8 mouse cellular contexts compared by ENCODE assay signal in the genomic region with DNA sequence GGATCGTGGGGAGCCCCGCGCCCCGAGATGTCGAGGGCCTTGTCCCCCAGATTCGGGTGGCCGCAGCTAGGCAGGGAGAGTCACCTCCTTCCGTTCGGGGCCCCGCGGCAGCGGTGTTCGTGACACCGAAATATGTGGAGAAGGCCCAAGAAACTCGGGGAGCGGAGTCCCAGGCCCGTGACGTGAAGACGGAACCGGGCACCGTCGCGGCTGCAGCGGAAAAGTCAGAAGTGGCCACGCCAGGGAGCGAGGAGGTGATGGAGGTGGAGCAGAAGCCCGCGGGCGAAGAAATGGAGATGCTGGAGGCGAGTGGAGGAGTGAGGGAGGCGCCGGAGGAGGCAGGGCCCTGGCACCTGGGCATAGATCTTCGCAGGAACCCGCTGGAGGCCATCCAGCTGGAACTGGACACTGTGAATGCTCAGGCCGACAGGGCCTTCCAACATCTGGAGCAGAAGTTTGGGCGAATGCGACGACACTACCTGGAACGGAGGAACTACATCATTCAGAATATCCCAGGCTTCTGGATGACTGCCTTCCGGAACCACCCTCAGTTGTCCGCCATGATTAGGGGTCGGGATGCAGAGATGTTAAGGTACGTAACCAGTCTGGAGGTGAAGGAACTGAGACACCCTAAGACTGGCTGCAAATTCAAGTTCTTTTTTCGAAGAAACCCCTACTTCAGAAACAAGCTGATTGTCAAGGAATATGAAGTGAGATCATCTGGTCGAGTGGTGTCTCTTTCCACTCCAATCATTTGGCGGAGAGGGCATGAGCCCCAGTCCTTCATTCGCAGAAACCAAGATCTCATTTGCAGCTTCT. TPM values are rescaled to one million over a fixed set of nuclear protein-coding genes. Genes with fewer than 3 reads are reported as not detected.
DNase-seq lines count a peak whose midpoint lies in the region; ATAC-seq lines count a peak whose summit lies in the region.

No protein-coding gene starts in this region.

- H3K4me2 ChIP-seq in intestine, embryonic 14.5 days (ENCODE audit: low read length), result peak overlapping the region; percentile 91
- peak overlapping the region; percentile 90 for H3K4me2 ChIP-seq in limb, embryonic 12.5 days
- H3K4me2 ChIP-seq in stomach, embryonic 16.5 days (ENCODE audit: low read depth, low read length), result peak overlapping the region; percentile 92

- H3K27me3 ChIP-seq in intestine, embryonic 14.5 days (replicated peaks; ENCODE audit: control insufficient read depth, insufficient read depth, low read length), result no peaks in the 10 kb centered on the region
- H3K27me3 ChIP-seq in limb, embryonic 12.5 days, result no peaks in the 10 kb centered on the region
- no peaks in the 10 kb centered on the region for H3K27me3 ChIP-seq in midbrain, embryonic 10.5 days (ENCODE audit: low read depth, poor library complexity, severe bottlenecking)
- H3K27me3 ChIP-seq in stomach, embryonic 16.5 days (ENCODE audit: control insufficient read depth, insufficient read depth, low read length), result no peaks in the 10 kb centered on the region

- H3K9me3 ChIP-seq in intestine, embryonic 14.5 days (ENCODE audit: control insufficient read depth, low read length), result no peaks in the 10 kb centered on the region
- H3K9me3 ChIP-seq in limb, embryonic 12.5 days, result no peaks in the 10 kb centered on the region
- no peaks in the 10 kb centered on the region for H3K9me3 ChIP-seq in midbrain, embryonic 10.5 days (replicated peaks)
- no peaks in the 10 kb centered on the region for H3K9me3 ChIP-seq in stomach, embryonic 16.5 days (replicated peaks; ENCODE audit: control insufficient read depth, low read length)

- peaks cover 18% of the 10 kb centered on the region for H3K4me1 ChIP-seq in intestine, embryonic 14.5 days (replicated peaks; ENCODE audit: control insufficient read depth, insufficient read depth, low read length)
- H3K4me1 ChIP-seq in limb, embryonic 12.5 days (replicated peaks), result peaks cover 12% of the 10 kb centered on the region
- peaks cover 32% of the 10 kb centered on the region for H3K4me1 ChIP-seq in midbrain, embryonic 10.5 days
- peaks cover 8% of the 10 kb centered on the region for H3K4me1 ChIP-seq in stomach, embryonic 16.5 days (ENCODE audit: control insufficient read depth, insufficient read depth, low read length)

- H3K9ac ChIP-seq in intestine, embryonic 14.5 days (ENCODE audit: low read length), result peak overlapping the region; percentile 88
- peak overlapping the region; percentile 94 for H3K9ac ChIP-seq in limb, embryonic 12.5 days (replicated peaks)
- H3K9ac ChIP-seq in stomach, embryonic 16.5 days (ENCODE audit: low read length), result peak overlapping the region; percentile 95

- H3K4me3 ChIP-seq in intestine, embryonic 14.5 days (ENCODE audit: low read depth, low read length), result peak overlapping the region; percentile 99
- H3K4me3 ChIP-seq in limb, embryonic 12.5 days (replicated peaks), result peak overlapping the region; percentile 95
- peak overlapping the region; percentile 79 for H3K4me3 ChIP-seq in midbrain, embryonic 10.5 days
- H3K4me3 ChIP-seq in stomach, embryonic 16.5 days (replicated peaks; ENCODE audit: low read length), result peak overlapping the region; percentile 78

- ATAC-seq in intestine, embryonic 14.5 days (replicated peaks; ENCODE audit: low FRiP score, low TSS enrichment, low read depth), result peak; percentile 34
- ATAC-seq in limb, embryonic 12.5 days (ENCODE audit: insufficient number of reproducible peaks, insufficient read depth, low FRiP score, low TSS enrichment, low read depth), result peak; percentile 16; the same call in 1 of the 2 replicates
- ATAC-seq in stomach, embryonic 16.5 days (ENCODE audit: insufficient read depth, low FRiP score), result peak; percentile 35; the same call in 1 of the 2 replicates

- 3% methylated on average over 46 of the region's 47 CpGs for WGBS in intestine, embryonic 14.5 days
- 5% methylated on average over 47 of the region's 47 CpGs for WGBS in limb, embryonic 12.5 days
- WGBS in midbrain, embryonic 10.5 days, result 4% methylated on average over 47 of the region's 47 CpGs
- WGBS in stomach, embryonic 16.5 days, result 3% methylated on average over 47 of the region's 47 CpGs

- peaks cover 10% of the 10 kb centered on the region; the same call in 1 of the 2 replicates for H3K36me3 ChIP-seq in intestine, embryonic 14.5 days (ENCODE audit: control insufficient read depth, insufficient read depth, low read length)
- H3K36me3 ChIP-seq in limb, embryonic 12.5 days, result peaks cover 12% of the 10 kb centered on the region
- H3K36me3 ChIP-seq in midbrain, embryonic 10.5 days, result peaks cover 26% of the 10 kb centered on the region
- H3K36me3 ChIP-seq in stomach, embryonic 16.5 days (ENCODE audit: control insufficient read depth, insufficient read depth, low read length), result 0 out of 2 replicates have a peak, but pooled peaks cover 3% of the 10 kb centered on the region

- H3K27ac ChIP-seq in intestine, embryonic 14.5 days (ENCODE audit: low read depth), result peak overlapping the region; percentile 75
- H3K27ac ChIP-seq in limb, embryonic 12.5 days, result peak overlapping the region; percentile 86
- H3K27ac ChIP-seq in midbrain, embryonic 10.5 days (replicated peaks), result peak overlapping the region; percentile 93
- peak overlapping the region; percentile 73 for H3K27ac ChIP-seq in stomach, embryonic 16.5 days (ENCODE audit: low read length)

- peak; percentile 29 for DNase-seq in thymus, postnatal 0 days (ENCODE audit: low spot score)
- no peak for DNase-seq in thymus, postnatal 10 days (ENCODE audit: low spot score in 2 of 2)
- peak; percentile 28 to 75 for DNase-seq in cerebellum, postnatal 25 days
- DNase-seq in gastrocnemius, postnatal 25 days, result peak; percentile 43
- DNase-seq in intestine, embryonic 14.5 days (ENCODE audit: low spot score), result peak; percentile 79
- DNase-seq in midbrain, embryonic 10.5 days (ENCODE audit: low spot score), result peak; percentile 52

RNA-seq across cellular contexts. Expression of a gene that starts 0.6 kb away (rescaled TPM):
- 77.6 and 82.6 TPM in 2 replicates for polyA plus RNA-seq in thymus, postnatal 0 days (2015; fragmentation: Nextera tagmentation; extraction: Ambion mirVana)
- 10 to 100 TPM; 45.0 to 47.0 TPM for total RNA-seq in gastrocnemius, postnatal 25 days (2021)
- polyA plus RNA-seq in intestine, embryonic 14.5 days (2014; fragmentation: Nextera tagmentation; extraction: Ambion mirVana), result 41.1 and 48.3 TPM in 2 replicates
- 84.8 and 91.3 TPM in 2 replicates for polyA plus RNA-seq in limb, embryonic 12.5 days (2016; fragmentation: Nextera tagmentation; extraction: Ambion mirVana)
- polyA plus RNA-seq in midbrain, embryonic 10.5 days (2016; fragmentation: Nextera tagmentation; extraction: Ambion mirVana), result 65.0 and 78.0 TPM in 2 replicates
- 57.1 and 57.3 TPM in 2 replicates for polyA plus RNA-seq in stomach, embryonic 16.5 days (2015; fragmentation: Nextera tagmentation; extraction: Ambion mirVana)

RNA-seq across cellular contexts. Expression of a gene that starts 14.6 kb away (rescaled TPM):
- 31.0 and 32.9 TPM in 2 replicates for polyA plus RNA-seq in thymus, postnatal 0 days (2015; fragmentation: Nextera tagmentation; extraction: Ambion mirVana)
- 1 to 10 TPM; 1.1 to 1.2 TPM for total RNA-seq in gastrocnemius, postnatal 25 days (2021)
- 8.1 and 10.0 TPM in 2 replicates for polyA plus RNA-seq in intestine, embryonic 14.5 days (2014; fragmentation: Nextera tagmentation; extraction: Ambion mirVana)
- polyA plus RNA-seq in limb, embryonic 12.5 days (2016; fragmentation: Nextera tagmentation; extraction: Ambion mirVana), result 24.5 and 25.7 TPM in 2 replicates
- 38.1 and 61.6 TPM in 2 replicates for polyA plus RNA-seq in midbrain, embryonic 10.5 days (2016; fragmentation: Nextera tagmentation; extraction: Ambion mirVana)
- 15.8 and 20.8 TPM in 2 replicates for polyA plus RNA-seq in stomach, embryonic 16.5 days (2015; fragmentation: Nextera tagmentation; extraction: Ambion mirVana)

Comparison
In these comparisons a context has a peak if more than half of its experiments do, and no peak if none do; other contexts are left out.
1. DNase-seq: peak in thymus, postnatal 0 days (single experiment), cerebellum, postnatal 25 days (2 of 2), gastrocnemius, postnatal 25 days (single experiment), intestine, embryonic 14.5 days (single experiment) and midbrain, embryonic 10.5 days (single experiment); none in thymus, postnatal 10 days (0 of 2).
2. Peak in every context shown above with its lines, with median percentiles within 50 percentile points of each other: ATAC-seq, H3K27ac ChIP-seq, H3K4me2 ChIP-seq, H3K4me3 ChIP-seq and H3K9ac ChIP-seq.